Mouse (Mus musculus): ENCODE data around the gene Brip1.
"Not testable (repeated sequence)": the region's sequence is repeated elsewhere in the genome, so short reads cannot be mapped to it uniquely, and the experiment has no call there.

Brip1 gene
- long read RNA-seq, experiment 1, partial matches to known transcripts, result 2 of 2 reads
- long read RNA-seq, experiment 1, other reads (novel, unspliced or antisense), result 0 of 2 reads
- long read RNA-seq, experiment 2, partial matches to known transcripts, result 0 of 1 reads
- long read RNA-seq, experiment 2, other reads (novel, unspliced or antisense), result 1 of 1 reads

DNA sequence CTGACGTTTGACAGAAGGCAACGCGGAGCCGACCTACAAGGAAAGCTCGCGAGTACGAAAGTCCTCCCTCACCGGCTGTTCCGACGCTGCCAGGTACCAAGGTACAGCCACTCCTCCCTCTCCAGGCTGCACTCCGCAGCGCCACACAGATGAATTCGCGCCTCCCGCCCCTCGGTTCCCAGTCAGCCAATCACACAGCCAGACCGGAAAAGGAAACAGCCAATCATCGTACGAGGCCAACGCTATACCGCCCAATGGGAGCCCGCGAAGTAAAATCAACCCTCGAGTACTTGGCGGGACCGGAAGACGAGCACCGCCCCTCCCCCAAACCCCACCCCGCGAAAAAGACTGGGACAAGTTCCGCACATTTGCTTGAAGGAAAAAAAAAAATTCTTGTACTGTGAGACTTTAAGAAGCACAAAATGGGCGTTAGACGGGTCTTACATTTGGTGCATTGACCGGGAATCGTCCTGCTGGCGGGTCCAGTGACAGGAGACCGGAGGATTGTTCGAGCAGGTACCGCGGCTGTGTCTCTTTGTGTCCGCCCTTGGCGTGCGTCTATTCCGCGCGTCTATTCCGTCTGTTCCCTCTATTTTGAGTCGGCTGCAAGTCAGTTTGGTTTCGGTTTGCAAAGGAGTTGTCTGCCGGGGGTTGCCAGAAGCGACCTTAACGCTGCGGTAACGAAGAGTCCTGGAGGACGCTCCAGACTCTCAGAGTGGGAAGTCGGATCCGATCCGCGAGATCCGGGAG lies at the start of gene Brip1:
TSS of gene Brip1 (minus strand) at position 157 of the 750 bp plus-strand sequence.
- intact Hi-C loops (cut with DNase I), result no loop called here

DNA sequence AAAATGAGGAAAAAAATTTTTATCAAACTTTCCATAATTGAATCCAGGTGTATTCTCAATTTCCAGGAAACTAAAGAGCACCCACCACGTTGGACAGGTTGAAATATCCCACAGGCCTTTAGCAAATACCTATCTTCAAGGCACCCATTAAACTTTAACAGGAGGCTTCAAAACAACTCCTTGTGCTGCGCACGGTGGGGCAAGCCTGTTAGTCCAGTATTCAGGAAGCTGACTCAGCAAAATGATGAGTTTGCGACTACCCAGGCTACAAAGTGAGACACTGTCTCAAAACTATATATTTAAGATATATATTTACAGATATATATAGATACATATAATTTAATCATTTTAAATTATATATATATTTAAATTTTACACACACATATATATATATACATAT lies 31.5 kb upstream of the Brip1 start:
- intact Hi-C loops (cut with DNase I), result no loop called here

DNA sequence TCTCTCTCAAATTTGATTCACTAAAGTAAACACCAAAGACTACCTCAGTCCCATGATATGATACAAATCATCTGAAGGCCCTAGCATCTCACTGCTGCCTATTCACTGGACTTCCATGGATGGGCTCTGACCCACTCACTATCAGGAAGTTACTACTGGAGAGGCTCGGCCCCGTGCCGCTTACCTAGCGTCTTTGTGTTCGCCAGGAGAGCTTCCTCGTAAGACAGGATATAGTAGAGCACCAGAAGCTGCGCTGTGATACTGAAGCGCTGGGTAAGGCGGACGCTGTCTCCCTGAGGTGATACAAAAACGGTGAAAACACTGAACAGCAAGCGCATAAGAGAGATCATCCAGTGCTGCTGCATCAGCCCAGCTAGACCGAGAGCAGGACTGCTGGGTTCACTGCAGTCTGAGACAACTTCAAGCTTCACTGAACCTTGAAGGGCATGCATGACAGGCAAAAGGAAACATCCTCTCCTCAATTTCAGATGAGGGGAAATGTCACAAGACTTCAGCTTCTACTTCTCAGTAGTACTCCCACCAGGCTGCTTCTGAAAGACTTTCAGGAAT lies 30.9 kb upstream of the Brip1 start:
- intact Hi-C loops (cut with DNase I), result no loop called here

DNA sequence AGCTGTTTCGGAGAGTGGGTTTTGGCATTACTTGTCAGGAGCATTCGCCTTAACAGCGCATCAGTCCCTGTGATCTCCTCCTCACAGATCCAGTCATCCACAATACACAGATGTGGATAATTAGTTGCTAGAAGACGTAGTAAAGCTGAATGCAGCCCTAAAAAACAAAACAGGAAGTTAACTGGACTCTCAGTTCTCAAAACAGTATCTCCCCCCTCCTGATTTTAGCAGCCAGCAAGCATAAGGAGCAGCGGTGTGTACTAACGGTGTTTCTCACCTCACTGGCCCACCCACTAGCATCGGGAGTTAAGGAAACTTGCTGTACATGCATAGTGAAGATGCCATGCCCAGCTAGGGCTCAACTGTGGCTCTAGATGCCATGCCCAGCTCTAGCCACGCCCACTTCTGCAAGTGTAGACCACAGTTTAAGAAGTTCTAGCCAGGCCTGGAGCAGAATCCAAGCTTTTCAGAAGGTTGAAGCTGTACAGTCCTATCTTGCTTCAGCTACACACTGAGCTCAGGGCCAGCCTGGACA lies 25.7 kb upstream of the Brip1 start:
- intact Hi-C loops (cut with DNase I), result no loop called here

DNA sequence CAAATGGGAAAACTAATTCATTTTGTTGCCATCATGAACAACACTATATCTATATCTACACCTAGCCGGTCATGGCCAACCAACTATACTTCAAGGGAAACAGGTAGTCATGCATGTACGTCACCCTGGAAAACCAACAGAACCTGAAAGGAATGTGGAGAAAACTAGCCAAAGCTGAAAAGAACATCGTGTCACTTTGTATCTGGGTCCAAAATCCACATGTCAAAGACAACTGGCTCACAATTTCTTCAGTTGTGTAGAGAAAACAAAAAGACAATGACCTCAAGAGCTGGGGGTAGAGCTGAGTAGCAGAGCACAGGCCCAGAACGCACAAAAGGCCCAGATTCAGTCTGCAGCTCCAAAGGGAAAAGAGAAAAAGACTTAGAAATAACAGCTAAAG lies 24.8 kb upstream of the Brip1 start:
- intact Hi-C loops (cut with DNase I), result no loop called here

DNA sequence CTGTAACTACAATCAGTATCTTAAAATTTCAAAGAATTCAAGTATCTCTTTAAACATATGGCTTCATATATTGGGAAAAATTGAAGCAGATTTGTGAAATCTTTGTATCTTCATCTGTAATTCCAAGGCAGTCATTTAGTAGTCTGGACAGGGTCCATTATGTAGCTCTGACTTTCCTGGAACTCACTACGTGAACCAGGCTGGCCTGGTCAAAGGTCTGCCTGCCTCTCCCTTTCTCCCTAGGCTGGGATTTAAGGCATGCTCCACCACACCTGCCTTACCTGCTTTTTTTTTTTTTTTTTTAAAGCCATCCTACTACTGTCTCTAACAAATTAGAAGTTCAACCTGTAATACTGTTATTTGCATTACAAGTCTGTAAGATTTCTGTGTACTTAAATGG lies 10.8 kb upstream of the Brip1 start:
- intact Hi-C loops (cut with DNase I), result no loop called here

DNA sequence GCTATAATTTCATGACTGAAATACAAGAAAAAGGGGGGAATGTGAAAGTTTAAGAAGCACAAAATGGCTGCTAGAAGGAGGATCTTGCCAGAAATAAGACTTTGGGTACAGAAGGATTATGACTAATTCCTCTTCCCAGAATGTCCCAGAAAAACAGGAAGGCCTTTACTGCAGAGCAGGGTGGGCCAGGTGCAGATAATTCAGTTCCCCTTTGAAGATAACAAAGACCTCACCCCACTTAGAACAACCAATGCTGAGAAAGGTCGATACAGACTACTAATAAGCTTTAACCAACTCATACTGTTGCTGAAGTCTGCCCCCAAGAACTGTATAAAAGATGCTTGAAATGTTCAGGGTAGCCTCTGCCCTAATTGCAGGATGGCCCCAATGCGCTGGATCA lies 8.1 kb upstream of the Brip1 start:
- intact Hi-C loops (cut with DNase I), result no loop called here

DNA sequence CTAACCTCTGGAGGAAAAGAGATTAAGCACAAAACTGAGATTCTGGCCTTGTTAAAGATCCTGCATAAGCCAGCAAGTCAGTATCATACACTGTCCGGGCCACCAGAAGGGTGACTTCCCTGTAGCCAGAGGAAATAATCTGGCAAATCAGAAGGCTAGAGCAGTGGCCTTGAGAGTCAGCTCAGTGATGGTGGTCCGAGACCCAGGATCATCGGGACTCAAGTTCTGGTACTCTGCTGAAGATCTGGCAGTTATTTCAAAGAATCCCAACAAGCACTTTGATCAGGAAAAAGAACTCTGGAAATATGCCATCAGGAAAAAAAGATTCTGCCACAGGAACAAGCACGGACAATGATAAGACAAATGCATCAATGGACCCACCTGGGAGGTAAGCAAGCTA lies 4.9 kb upstream of the Brip1 start:
- intact Hi-C loops (cut with DNase I), result no loop called here

DNA sequence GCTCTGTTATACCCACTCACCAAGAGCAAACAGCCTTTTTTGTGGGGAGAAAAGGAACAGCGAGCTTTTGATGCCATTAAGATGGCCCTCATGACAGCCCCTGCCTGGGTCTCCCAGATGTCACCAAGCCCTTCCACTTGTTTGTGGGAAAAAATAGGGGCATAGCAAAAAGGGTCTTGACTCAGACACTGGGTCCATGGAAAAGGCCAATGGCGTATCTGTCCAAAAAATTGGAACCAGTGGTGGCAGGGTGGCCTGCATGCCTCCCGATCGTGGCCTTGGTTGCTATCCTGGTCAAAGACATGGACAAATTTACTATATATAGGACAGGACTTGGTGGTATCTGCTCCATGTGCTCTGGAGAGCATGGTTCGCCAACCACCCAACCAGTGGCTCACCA lies 4.0 kb upstream of the Brip1 start:
- intact Hi-C loops (cut with DNase I), result no loop called here

DNA sequence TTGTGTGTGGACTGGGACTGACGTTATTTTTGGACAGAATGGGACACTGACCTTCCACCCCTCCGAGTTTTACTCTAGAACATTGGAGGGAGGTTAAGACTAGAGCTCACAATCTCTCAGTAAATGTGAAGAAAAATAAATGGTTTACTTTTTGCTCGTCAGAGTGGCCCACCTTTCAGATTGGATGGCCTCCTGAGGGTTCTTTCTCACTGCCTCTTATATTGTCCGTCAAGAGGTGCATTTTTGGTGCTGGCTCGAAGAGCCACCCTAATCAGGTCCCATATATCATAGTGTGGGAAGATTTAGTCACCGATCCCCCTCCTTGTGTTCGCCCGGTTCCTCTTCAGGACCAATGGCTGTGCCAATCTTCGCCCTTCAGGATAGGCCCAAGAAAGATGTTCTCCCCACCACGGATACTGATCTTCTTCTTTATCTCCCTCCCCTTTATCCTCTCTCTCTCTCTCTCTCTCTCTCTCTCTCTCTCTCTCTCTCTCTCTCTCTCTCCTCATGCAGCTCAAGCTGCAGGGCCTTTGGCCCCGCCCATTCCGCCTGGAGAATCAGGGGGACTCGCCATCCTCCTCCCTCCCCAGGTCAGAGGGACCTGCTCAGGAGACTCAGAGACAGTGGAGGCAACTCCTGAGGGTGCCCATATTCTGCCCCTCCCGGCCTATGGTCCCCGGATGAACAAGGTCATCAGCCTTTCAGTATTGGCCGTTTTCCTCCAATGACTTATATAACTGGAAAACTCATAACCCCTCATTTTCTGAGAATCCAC lies 1.1 kb upstream of the Brip1 start:
- intact Hi-C loops (cut with DNase I), result no loop called here

DNA sequence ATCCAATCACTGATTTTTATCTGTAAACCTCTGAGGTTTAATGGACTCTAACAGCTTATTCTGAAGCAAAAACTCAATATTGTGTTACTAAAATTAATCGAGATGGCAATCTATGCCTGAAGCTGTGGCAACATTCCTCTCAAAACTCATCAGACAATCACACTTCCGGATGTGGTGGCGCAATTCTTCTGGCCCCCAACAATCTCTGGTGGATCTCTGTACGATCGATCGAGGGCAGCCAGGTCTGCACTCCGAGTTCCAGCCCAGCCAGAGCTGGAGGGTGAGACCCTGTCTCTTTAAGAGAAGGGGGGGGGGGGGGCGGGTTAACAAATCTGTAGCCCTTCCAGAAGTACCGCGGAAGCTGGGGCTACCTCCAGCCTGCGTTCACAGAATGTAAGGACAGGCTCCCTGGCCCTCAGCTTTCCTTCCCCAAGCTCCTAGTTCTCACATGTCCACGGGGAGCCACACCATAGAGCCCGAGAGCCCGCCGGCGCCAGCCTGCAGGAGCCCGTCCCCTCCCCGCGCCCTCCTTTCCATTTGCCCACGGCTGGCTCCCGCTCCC lies 452 bp downstream of the Brip1 start:
- intact Hi-C loops (cut with DNase I), result no loop called here

DNA sequence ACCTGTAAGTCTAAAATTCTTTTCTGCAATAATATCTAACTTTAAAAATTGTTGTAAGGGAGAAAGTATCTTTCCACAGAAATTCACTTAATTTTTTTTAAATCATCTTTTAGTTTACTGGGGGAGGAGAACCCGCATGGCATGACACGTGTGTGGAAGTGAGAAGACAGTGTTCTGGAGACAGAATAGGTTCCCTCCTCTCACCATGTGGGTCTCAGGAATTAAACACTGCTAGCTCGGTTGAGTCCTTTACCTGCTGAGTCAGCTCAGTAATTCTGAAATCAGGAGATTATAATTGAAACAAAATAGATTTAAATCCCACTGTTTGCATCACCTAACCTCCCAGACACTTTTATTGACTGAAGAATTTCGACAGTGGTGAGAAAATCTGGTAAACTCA lies 1.3 kb downstream of the Brip1 start:
- intact Hi-C loops (cut with DNase I), result no loop called here

DNA sequence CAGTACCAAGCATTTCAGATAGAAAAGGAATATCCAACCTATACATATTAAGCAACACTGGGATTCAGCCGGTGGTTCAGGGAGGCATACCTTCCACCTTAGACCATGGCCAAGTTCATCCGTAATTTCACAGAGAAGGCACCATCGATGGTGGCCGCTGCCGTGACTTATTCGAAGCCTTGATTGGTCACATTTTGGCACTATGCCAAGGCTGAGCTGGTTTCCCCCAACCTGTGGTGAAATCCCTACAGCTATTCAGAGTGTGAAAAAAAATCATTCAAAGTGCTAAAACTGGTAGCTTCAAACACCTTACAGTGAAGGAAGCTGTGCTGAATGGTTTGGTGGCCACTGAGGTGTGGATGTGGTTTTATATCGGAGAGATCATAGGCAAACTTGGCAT lies 15.8 kb downstream of the Brip1 start:
- intact Hi-C loops (cut with DNase I), result not testable (repeated sequence)

DNA sequence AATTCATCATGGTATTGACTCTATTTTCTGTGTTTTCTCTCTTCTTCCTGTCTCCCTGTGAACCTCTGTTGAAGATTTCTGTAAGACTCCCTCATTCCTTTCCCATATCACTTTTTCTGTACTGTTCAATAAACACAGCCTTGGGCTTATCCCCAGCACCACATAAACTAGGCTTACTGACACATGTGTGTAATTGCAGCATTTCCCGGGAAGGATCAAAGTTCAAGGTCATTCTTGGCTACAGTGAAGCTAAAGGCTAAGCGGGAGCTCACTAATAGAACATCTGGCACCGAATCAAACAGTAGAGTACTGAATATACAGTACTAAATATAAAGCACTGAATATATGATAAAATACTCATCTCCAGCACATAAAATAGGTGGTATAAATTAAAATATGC lies 25.2 kb downstream of the Brip1 start:
- intact Hi-C loops (cut with DNase I), result no loop called here

DNA sequence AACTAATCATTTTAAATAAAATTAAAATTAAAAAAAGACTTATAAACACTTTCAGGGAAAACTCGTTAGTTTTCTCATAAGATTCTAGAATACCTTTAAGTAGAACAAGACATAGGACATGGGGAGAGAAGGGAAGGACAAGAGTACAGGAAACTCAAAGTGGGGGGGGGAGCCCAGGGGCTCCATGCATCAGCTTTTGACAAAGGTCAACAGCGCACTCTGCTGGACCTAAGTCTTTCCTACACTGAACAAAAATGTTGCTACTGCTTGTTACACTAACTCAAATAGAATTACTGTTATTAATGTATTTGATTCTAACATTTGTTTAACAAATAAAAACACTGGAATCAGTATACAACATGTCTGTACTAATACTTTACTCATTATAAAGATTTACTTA lies 26.8 kb downstream of the Brip1 start:
- intact Hi-C loops (cut with DNase I), result loop anchor here (5.0 kb wide), 2 partner anchors 197 to 327 kb away; no protein-coding TSS in a partner anchor

DNA sequence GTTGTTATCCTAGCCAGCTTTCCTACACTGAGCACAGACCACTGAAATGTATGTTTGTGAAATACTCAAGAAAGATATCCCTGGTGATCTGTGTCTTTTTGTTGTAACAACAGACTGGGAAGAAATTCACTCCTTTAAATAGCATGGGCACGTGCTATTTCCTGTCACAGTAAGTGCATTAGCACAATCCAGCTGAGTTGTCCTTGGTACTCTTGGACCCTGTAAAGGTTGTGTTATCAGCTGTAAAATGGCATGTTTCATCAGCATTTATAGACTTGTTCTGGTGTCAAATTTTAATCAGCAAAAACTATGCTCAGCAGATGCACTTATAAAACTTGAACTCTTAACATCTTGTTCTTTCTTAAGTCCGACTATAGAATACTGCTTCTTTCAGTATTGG lies 30.2 kb downstream of the Brip1 start:
- intact Hi-C loops (cut with DNase I), result loop anchor here (5.0 kb wide), 2 partner anchors 193 to 323 kb away; no protein-coding TSS in a partner anchor

DNA sequence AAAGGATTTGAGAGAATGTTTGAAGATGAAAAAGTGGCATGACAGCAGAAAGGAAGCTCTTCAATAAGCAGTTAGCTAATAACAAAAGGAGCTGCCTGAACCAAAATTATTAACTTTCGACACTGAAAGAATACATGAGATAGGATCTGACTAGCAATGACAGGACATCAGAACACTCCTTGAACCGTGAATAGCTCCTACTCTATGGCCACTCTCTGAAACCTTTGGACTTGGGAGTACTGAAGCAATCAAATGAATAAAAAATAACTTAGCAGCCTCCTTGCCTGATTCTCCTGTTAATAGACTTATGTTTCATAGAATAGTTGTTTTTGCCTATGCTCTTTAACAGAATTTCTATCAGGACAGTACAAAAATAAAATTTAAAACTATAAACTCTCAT lies 40.7 kb downstream of the Brip1 start:
- intact Hi-C loops (cut with DNase I), result no loop called here

DNA sequence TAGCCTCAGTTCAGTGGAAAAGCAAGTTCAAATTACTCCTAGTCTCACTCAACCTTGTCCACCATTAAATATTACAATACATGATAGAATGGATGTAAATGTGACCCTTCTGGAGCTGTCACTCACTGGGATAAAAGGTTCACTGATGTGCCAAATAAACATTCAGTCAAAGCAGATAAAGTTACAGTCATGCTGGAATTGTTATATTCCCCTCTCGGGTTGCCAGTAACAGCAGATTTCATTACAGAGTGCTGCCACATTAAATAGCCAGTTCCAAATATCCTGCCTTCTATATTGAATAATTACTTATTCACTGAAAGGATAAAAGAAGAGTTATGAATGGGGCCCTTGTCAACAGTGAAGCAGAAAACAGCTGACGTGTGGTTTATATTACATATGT lies 42.0 kb downstream of the Brip1 start:
- intact Hi-C loops (cut with DNase I), result no loop called here

DNA sequence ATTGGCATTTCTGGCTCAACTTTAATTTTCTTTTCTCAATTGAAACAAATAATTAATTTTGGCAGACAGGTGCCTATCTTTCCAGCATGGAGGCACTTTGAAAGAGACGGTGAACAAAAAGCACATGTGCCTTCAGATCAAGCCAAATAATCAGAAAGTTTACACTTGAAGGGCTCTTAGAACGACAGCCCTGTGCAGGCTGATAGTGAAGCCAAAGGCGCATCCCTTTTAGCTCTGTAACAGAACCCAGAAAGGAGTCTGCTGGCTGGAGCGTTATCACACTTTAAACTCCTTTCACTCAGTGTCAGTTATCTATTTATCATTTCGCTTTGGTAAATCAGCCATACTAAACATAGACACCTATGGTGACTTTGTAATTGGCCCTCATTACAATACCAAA lies 45.4 kb downstream of the Brip1 start:
- intact Hi-C loops (cut with DNase I), result no loop called here

DNA sequence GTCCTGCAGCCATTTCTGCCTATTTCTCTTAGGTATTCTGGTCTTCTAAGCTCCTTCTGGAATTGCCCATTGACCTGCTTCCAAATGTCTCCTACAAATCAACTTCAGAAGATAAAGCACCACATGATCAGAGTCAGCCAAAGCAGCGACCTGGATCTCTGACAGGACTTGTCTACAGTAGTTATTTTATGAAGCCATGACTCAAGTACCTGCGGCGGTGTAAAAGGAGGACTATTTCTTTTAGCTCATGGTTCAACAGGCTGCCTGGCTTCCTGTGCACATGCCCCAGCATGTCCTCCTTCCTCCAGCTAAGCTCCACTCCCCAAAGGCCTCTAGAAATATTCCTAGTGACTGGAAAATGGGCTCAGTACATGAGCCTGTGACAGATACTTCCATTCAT lies 69.7 kb downstream of the Brip1 start:
- intact Hi-C loops (cut with DNase I), result no loop called here

DNA sequence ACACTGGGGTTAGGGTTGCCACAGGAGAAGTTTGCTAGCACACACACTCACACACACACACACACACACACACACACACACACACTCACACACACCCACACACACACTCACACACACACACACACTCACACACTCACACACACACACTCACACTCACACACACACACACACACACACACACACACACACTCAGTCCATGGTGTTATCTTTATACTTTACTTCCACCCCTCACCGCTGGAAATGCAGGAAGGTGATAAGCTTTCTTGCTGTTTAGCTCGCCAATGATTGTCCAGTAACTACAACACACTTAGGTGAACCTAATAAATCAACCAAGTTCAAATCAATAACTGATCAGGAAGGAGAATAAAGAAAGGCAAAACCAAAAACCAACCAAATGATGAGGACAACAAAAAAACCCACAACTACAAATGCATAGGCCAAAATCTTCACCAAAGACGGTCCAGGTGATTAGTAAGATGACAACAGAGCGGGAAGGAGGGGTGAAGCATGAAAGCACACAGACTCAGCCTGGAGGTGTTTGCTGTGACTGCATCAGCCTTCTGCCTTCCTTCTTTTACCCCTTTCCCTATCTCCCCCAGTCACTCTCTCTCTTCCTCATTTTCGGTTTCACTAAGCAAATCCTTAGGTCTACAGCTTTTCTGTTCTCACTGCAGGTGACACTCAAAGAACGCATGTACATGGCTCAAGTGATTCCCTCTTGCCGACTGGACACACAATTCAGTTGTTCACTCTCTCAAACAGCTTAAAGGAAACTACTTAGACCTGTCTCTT lies 83.7 kb downstream of the Brip1 start:
- intact Hi-C loops (cut with DNase I), result no loop called here

All from adrenal gland (tissue).